Mouse (Mus musculus): ENCODE data around the gene Msx3. TPM values are rescaled to one million over a fixed set of nuclear protein-coding genes. Genes with fewer than 3 reads are reported as not detected.

Msx3 gene
- under 1 TPM in 2 of 4 experiments, not detected in 2; 0.14 to 0.19 TPM for total RNA-seq (2022)

- DNase-seq (ENCODE audit: low spot score in 2 of 2) = no peak
Measured at GRCm38 (mm10) chr7:140048361-140049114, at the start of gene Msx3. TSS of gene Msx3 (minus strand) at chr7:140049089.

GRCm38 (mm10) chr7:140098466-140098865, 49.6 kb upstream of the Msx3 start:
- DNase-seq (ENCODE audit: low spot score in 2 of 2) = no peak

- no peak for DNase-seq (ENCODE audit: low spot score in 2 of 2)
Measured at GRCm38 (mm10) chr7:140096055-140096454, 47.2 kb upstream of the Msx3 start.

- no peak for DNase-seq (ENCODE audit: low spot score in 2 of 2)
Measured at GRCm38 (mm10) chr7:140095556-140095955, 46.7 kb upstream of the Msx3 start.

GRCm38 (mm10) chr7:140094954-140095353, 46.1 kb upstream of the Msx3 start:
- no peak for DNase-seq (ENCODE audit: low spot score in 2 of 2)

- no peak for DNase-seq (ENCODE audit: low spot score in 2 of 2)
Measured at GRCm38 (mm10) chr7:140092924-140093528, 44.1 kb upstream of the Msx3 start, which contains the start of gene Prap1. TSS of gene Prap1 (plus strand) at chr7:140093395.

- no peak for DNase-seq (ENCODE audit: low spot score in 2 of 2)
Measured at GRCm38 (mm10) chr7:140090601-140091000, 41.7 kb upstream of the Msx3 start.

- DNase-seq (ENCODE audit: low spot score in 2 of 2) = peak; percentile 80 to 97
Measured at GRCm38 (mm10) chr7:140082242-140082678, 33.4 kb upstream of the Msx3 start, which contains the start of gene Caly. TSS of gene Caly (minus strand) at chr7:140082548.

- DNase-seq (ENCODE audit: low spot score in 2 of 2) = peak; percentile 52 to 55
Measured at GRCm38 (mm10) chr7:140081408-140082241, 32.7 kb upstream of the Msx3 start.

- peak; percentile 75 to 91 for DNase-seq (ENCODE audit: low spot score in 2 of 2)
Measured at GRCm38 (mm10) chr7:140080503-140081156, 31.7 kb upstream of the Msx3 start.

- DNase-seq (ENCODE audit: low spot score in 2 of 2) = peak; percentile 43 to 56
Measured at GRCm38 (mm10) chr7:140078711-140079110, 29.8 kb upstream of the Msx3 start.

GRCm38 (mm10) chr7:140077698-140078097, 28.8 kb upstream of the Msx3 start:
- DNase-seq (ENCODE audit: low spot score in 2 of 2) = no peak

- DNase-seq (ENCODE audit: low spot score in 2 of 2) = no peak
Measured at GRCm38 (mm10) chr7:140070042-140070711, 21.3 kb upstream of the Msx3 start.

GRCm38 (mm10) chr7:140067397-140067796, 18.5 kb upstream of the Msx3 start:
- DNase-seq (ENCODE audit: low spot score in 2 of 2) = no peak

- peak; percentile 56 to 74 for DNase-seq (ENCODE audit: low spot score in 2 of 2)
Measured at GRCm38 (mm10) chr7:140063092-140063491, 14.2 kb upstream of the Msx3 start.

GRCm38 (mm10) chr7:140062307-140062706, 13.4 kb upstream of the Msx3 start:
- no peak for DNase-seq (ENCODE audit: low spot score in 2 of 2)

GRCm38 (mm10) chr7:140061832-140062130, 12.9 kb upstream of the Msx3 start:
- no peak for DNase-seq (ENCODE audit: low spot score in 2 of 2)

GRCm38 (mm10) chr7:140060936-140061831, 12.3 kb upstream of the Msx3 start:
- no peak for DNase-seq (ENCODE audit: low spot score in 2 of 2)

- DNase-seq (ENCODE audit: low spot score in 2 of 2) = no peak
Measured at GRCm38 (mm10) chr7:140059601-140060000, 10.7 kb upstream of the Msx3 start.

- no peak for DNase-seq (ENCODE audit: low spot score in 2 of 2)
Measured at GRCm38 (mm10) chr7:140058528-140058927, 9.6 kb upstream of the Msx3 start.
